Mouse (Mus musculus): ENCODE results near the gene Nfia.

DNA sequence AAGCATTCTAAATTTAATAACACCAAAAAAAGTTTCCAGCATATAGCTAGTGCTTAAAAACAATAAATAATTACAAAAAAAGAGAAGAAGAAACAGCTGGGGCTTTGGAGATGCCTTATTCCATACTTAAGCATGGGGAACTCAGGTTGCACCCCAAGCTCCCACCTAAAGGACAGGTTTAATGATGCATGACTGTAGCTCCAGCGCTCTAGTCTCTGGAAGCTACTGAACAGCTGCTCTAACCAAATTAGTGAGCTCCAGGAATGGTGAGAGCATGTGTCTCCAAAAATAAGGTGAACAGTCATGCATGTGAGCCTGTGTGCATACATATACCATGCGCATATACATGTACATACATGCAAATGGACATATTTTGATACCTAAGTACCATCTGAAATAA is 200.5 kb downstream of the Nfia start:
- TF ChIP-seq CTCF (IDR thresholded peaks at IDR 0.05; ENCODE audit: low read depth, low read length) (no peak), GATA1 (IDR thresholded peaks at IDR 0.05; ENCODE audit: borderline replicate concordance, low read length) (no peak)

All from G1E (cell line).